Mouse (Mus musculus) brain, embryonic 14.5 days (tissue): ENCODE results near the gene Olfr1406.
"Not testable (repeated sequence)": the region's sequence is repeated elsewhere in the genome, so short reads cannot be mapped to it uniquely, and the experiment has no call there.

Experiments used
- CTCF ChIP-seq: fragments of 200-500 bp; IDR thresholded peaks from 2 replicates; pipeline ENCODE4 v1.5.1; 2012; ENCODE audit warnings: inconsistent platforms, mild to moderate bottlenecking, moderate library complexity, borderline replicate concordance; ENCODE audit not compliant: insufficient read depth, insufficient read length; ENCODE audit errors: extremely low read depth
- POLR2A ChIP-seq: fragments of 200-500 bp; IDR thresholded peaks from 2 replicates; pipeline ENCODE4 v1.6.1; 2012; ENCODE audit warnings: mild to moderate bottlenecking, inconsistent platforms, borderline replicate concordance; ENCODE audit not compliant: poor library complexity, insufficient read depth, insufficient read length, severe bottlenecking; ENCODE audit errors: extremely low read depth

DNA sequence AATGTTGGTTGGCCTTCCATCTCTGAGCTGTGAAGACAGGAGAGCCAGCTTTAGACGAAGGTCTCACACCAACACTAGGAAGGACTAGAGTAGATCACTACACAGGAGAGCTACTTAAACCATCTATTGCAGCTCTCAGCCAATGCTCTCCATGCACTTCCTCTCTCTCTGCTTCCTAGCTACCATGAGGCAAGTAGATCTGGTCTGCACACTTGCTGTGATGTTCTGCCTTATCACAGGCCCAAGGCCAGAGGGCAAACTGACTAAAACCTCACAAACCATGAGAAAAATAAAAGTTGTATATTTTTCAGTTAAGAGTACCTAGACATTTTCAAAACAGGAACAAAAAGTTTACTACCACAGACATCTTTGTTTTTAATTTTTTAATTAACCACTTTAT, 46.6 kb upstream of the Olfr1406 start:
- TF ChIP-seq POLR2A, CTCF: not testable (repeated sequence)
